Mouse (Mus musculus) cerebellum, adult 2 months (tissue): ENCODE measurements around the gene Ccdc130. TPM values are rescaled to one million over a fixed set of nuclear protein-coding genes. Genes with fewer than 3 reads are reported as not detected.
A peak's percentile ranks its signal among the peaks of the same experiment; 100 is the strongest.

Experiments used
- DNase-seq, 2 experiments: peaks; one replicate each; pipeline ENCODE4 v3.0.0; 2021
- H3K27ac ChIP-seq: fragments of 200-500 bp; 2 replicates; pipeline ENCODE4 v1.5.1; 2012; ENCODE audit warnings: low read length, control low read depth, inconsistent platforms; ENCODE audit not compliant: insufficient read depth
- H3K27me3 ChIP-seq: fragments of 200-500 bp; 2 replicates; pipeline ENCODE4 v1.6.1; 2012; ENCODE audit warnings: inconsistent platforms, mild to moderate bottlenecking, low read length, moderate library complexity; ENCODE audit not compliant: control insufficient read depth, insufficient read depth
- H3K4me1 ChIP-seq: fragments of 200-500 bp; 2 replicates; pipeline ENCODE4 v1.6.1; 2011; ENCODE audit warnings: low read length; ENCODE audit not compliant: control insufficient read depth, insufficient read depth
- H3K4me3 ChIP-seq: fragments of 200-500 bp; replicated peaks from 2 replicates; pipeline ENCODE3; 2011; ENCODE audit warnings: mild to moderate bottlenecking, low read depth, low read length, control low read depth; ENCODE audit not compliant: insufficient read depth
- CTCF ChIP-seq: fragments of 200-500 bp; IDR thresholded peaks from 2 replicates; pipeline ENCODE4 v1.5.1; 2011; ENCODE audit warnings: low read depth, mild to moderate bottlenecking, control low read depth, low read length, moderate library complexity, borderline replicate concordance; ENCODE audit not compliant: insufficient read depth
- POLR2A ChIP-seq: fragments of 200-500 bp; IDR thresholded peaks from 2 replicates; pipeline ENCODE4 v1.6.1; 2011; ENCODE audit warnings: low read length, control low read depth, borderline replicate concordance; ENCODE audit not compliant: insufficient read depth
- WGBS: fragments of 180-500 bp; shearing (Covaris S2); methylation state at CpG from one replicate; pipeline ENCODE4 v1.1.7; 2018; 5-methylcytosine and 5-hydroxymethylcytosine counted together
- polyA plus RNA-seq: library from polyadenylated mRNA; depleted of rRNA; stranded (reverse); fragments of >200 nt; gene quantifications from 2 replicates; pipeline ENCODE4 v1.2.3, GENCODE M21; 2012

The Ccdc130 gene
- polyA plus RNA-seq, 1 experiment, result 39.1 TPM

DNA sequence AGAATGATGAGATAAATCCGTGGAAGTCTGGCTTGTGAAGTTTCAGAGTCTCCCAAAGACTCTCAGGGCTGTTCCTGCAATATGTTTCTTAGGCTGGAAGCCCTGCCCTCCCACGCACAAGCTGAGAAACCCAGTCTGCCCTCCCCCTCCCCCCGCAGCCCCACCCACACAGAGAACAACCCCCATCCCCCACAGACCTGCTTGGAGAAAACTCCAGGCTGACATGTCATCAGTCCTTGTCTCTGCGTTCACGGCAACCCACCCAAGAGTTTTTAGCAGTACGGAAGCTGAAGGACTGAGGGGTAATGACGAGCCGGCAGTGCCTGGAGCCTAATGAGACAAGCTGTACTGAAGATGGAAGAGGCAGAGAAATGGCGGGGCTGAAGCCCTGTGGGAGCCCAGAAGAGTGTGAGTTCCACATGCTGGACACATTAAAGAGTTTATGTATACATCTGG, 14.5 kb upstream of the Ccdc130 start:
- no peaks in the 10 kb centered on the region for H3K27me3 ChIP-seq
- peak overlapping the region; percentile 46; the same call in 1 of the 2 replicates for H3K27ac ChIP-seq
- TF ChIP-seq POLR2A, result no peak
- TF ChIP-seq CTCF, result no peak
- H3K4me1 ChIP-seq, result no peaks in the 10 kb centered on the region
- H3K4me3 ChIP-seq, result peak overlapping the region; percentile 33
- peak in 1 of 2 experiments; percentile 29 for DNase-seq
- 28% methylated on average over 9 of the region's 9 CpGs for WGBS

DNA sequence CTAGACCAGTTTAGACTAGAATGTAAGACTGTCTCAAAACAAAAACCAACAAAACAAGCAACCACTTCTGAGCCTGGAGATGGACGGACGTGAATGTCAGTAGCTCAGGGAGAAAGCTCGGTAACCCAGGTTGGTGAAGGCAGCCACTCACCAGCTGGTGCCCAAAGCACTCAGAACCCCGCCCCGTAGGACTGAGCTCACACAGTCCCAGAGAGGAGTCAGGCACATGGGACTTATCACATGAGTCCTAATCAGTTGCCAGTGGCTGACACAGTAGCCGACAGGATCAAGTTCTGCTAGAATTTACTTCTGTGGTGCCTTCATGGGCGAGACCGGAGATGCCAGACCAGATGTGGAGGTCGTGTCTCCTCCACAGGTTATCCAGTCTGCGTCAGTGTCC, 10.6 kb upstream of the Ccdc130 start:
- no peak overlapping the region for H3K4me3 ChIP-seq
- WGBS, result 73% methylated on average over 10 of the region's 10 CpGs
- TF ChIP-seq CTCF (no peak), POLR2A (no peak)

DNA sequence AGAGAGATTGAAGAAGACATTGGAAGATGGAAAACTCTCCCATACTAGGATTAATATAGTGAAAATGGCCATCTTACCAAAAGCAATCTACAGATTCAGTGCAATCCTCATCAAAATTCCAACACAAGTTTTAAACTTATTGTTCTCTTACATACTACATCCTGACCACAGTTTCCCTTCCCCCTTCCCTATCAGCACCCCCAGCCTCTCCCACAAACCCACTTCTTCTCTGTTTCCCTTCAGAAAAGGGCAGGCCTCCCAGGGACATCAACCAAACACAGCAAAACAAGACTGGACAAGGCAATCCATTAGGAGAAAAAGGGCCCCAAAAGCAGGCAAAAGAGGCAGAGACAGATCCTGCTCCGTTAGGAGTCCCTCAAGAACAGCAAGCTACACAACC, 6.3 kb upstream of the Ccdc130 start:
- WGBS, result 61% methylated on average over 1 of the region's 1 CpGs
- H3K27me3 ChIP-seq, result no peaks in the 10 kb centered on the region; the same call in 1 of the 2 replicates
- no peak overlapping the region for H3K4me3 ChIP-seq
- no peaks in the 10 kb centered on the region for H3K4me1 ChIP-seq
- DNase-seq, result no peak
- H3K27ac ChIP-seq, result no peak overlapping the region
- TF ChIP-seq CTCF (no peak), POLR2A (no peak)

More for the DNA sequence above, 10.6 kb upstream of the Ccdc130 start:
- no peak for DNase-seq
- Histone ChIP-seq H3K27me3 (no peaks in the 10 kb centered on the region; the same call in 1 of the 2 replicates), H3K27ac (no peak overlapping the region), H3K4me1 (no peaks in the 10 kb centered on the region)

DNA sequence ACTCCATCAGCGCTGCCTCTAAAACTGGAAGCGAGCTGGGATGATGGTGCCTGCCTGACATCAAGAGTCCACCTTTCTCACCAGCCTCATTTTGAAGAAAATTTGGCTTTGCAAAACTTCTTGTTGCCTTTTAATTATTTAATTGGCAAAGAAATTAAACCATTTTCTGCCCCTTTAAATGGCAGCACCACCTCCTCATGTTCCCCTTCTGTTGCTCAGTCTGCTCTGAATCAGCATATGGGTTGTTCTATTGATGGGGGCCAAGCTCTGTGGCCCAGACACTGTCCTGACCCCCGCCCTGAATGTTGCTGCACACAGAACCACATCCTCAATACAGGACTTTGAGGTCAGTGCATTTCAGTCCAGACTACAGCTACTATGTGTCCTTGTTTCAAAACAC, 3.8 kb upstream of the Ccdc130 start:
- TF ChIP-seq CTCF (no peak), POLR2A (no peak)
- Histone ChIP-seq H3K27ac (no peak overlapping the region), H3K4me1 (0 out of 2 replicates have a peak, but pooled peaks cover 4% of the 10 kb centered on the region), H3K27me3 (no peaks in the 10 kb centered on the region; the same call in 1 of the 2 replicates), H3K4me3 (no peak overlapping the region)
- WGBS, result 74% methylated on average over 3 of the region's 3 CpGs
- no peak for DNase-seq

DNA sequence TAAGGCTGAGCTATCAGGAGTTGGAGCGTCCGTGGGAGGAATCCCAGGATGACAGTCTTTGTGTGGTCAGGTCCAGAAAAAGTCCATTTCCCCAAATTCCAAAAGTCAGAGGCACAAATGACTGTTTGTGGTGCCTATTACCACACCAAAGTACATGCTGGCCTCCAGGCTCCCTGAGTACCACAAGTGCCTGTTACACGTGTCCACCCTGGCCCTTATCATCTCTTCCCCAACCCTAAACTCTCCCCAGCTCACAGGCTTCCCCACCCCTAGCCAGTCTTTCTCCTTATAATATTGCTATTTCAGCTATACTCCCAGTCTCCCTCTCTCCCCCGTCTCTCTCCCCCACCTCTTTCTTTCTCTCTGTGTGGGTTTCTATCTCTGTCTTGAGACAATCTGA, 2.1 kb upstream of the Ccdc130 start:
- Histone ChIP-seq H3K4me1 (0 out of 2 replicates have a peak, but pooled peaks cover 8% of the 10 kb centered on the region), H3K4me3 (no peak overlapping the region), H3K27ac (no peak overlapping the region), H3K27me3 (no peaks in the 10 kb centered on the region; the same call in 1 of the 2 replicates)
- no peak for TF ChIP-seq POLR2A
- no peak for TF ChIP-seq CTCF
- DNase-seq, result no peak
- 85% methylated on average over 4 of the region's 4 CpGs for WGBS

DNA sequence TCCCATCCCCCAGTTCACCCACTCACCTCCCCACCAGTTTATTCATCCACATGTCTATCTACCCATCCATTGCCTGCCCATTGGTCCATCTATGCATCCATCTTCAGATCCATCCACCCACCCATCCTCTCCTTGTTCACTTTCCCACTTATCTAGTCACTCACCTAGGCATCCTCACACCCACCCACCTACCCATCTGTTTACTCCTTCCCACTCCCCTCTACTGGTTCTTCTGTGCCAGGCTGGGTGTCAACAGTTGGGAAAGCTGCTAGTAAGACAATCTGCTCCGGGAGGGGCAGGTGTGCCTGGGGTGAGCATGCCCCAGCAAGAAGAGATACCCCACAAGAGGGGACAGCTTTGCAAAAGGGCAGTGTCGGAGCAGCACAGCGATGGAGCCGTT, 9.1 kb downstream of the Ccdc130 start:
- TF ChIP-seq CTCF, result no peak
- TF ChIP-seq POLR2A, result no peak
- H3K4me1 ChIP-seq, result peaks cover 6% of the 10 kb centered on the region
- WGBS, result 87% methylated on average over 4 of the region's 4 CpGs
- no peaks in the 10 kb centered on the region for H3K27me3 ChIP-seq
- H3K27ac ChIP-seq, result no peak overlapping the region
- DNase-seq, result no peak
- H3K4me3 ChIP-seq, result no peak overlapping the region

DNA sequence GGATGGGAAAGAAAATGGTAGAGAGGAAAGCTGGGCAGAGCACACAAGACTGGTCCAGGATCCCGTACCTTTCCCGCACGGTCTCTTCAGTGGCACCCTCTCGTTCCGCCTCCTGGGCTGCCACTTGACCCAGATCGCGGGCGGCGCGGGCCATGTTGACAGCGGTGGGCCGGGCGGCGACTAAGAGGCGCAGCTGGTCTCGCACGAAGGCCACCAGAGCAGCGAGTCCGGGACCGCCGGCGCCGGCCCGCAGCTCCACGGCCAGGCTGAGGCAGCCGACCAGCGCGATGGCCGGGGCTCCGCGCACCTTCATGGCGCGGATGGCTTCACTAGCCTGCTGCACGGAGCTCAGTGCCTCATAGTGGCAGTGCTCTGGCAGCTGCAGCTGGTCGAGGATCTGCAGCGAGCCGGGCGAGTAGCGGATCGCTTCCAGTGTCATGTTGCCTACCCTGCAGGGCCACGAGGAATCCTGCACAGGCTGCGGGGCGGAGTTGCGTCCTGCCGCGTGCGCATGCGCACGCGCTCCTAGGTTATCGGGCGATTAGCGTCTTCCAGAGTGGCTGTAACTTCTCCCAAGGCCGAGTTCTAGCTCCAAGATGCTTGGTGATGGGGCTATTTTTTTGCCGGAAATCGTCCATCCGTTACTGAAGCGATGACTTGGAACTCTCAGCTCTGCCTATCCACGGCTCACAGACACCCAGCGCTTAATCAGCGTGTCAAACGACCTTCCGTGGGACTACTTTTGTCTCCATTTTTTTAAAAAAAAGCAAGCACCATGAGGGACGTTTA, 13.2 kb downstream of the Ccdc130 start, which contains the start of gene Mri1:
Gene Mri1, minus strand, starts transcription at position 505 of the 789 bp plus-strand sequence.
- under 1% methylated on average over 64 of the region's 64 CpGs for WGBS
- peak within 1 kb of the TSS; percentile 80 for H3K27ac ChIP-seq
- peak; percentile 87 to 88 for DNase-seq
- peak within 1 kb of the TSS; percentile 65 for H3K4me3 ChIP-seq
- TF ChIP-seq CTCF, result no peak
- TF ChIP-seq POLR2A, result peak; percentile 86; the same call in 1 of the 2 replicates
- peaks cover 8% of the 10 kb centered on the region for H3K4me1 ChIP-seq
- no peaks in the 10 kb centered on the region for H3K27me3 ChIP-seq

DNA sequence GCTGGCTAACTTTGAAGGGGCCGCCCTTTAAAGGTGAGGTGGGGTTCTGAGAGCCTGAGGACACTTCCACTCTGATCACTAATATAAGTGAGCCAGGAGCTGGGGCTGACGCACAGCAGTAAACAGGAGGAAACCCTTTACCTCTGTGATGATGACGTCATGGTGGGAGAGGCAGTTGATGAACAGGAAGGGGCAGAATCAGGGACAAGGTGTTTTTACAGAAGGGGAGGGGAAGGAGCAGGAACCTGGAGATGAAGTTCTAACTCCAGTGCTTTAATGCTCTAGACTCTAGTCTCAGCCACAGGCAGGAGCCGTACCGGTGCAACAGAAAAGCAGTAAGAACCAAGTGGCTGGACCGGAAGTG, 13.7 kb downstream of the Ccdc130 start:
- Histone ChIP-seq H3K4me3 (peak overlapping the region; percentile 65), H3K27me3 (no peaks in the 10 kb centered on the region), H3K4me1 (peaks cover 8% of the 10 kb centered on the region), H3K27ac (peak overlapping the region; percentile 80)
- peak in 1 of 2 experiments; percentile 57 for DNase-seq
- WGBS, result 16% methylated on average over 6 of the region's 6 CpGs
- TF ChIP-seq POLR2A (no peak), CTCF (no peak)
